Mouse (Mus musculus): ENCODE measurements around the gene Cse1l. TPM values are rescaled to one million over a fixed set of nuclear protein-coding genes. Genes with fewer than 3 reads are reported as not detected.

Cse1l gene
- polyA plus RNA-seq (2016; fragmentation: Nextera tagmentation; extraction: Ambion mirVana), result 213 and 222 TPM in 2 replicates

GRCm38 (mm10) chr2:166905711-166906522, at the start of gene Cse1l:
TSS of gene Cse1l (plus strand) at chr2:166906040.
- Histone ChIP-seq H3K4me3 (peak within 1 kb of the TSS; percentile 94), H3K27ac (replicated peaks) (peak within 1 kb of the TSS; percentile 99), H3K9me3 (no peaks in the 10 kb centered on the region), H3K36me3 (replicated peaks) (peaks cover 29% of the 10 kb centered on the region), H3K27me3 (replicated peaks; ENCODE audit: low read depth, poor library complexity, severe bottlenecking) (no peaks in the 10 kb centered on the region), H3K4me1 (peaks cover 15% of the 10 kb centered on the region)
- WGBS, result under 1% methylated on average over 80 of the region's 80 CpGs
- peak; percentile 99 for DNase-seq (ENCODE audit: low spot score)

DNA sequence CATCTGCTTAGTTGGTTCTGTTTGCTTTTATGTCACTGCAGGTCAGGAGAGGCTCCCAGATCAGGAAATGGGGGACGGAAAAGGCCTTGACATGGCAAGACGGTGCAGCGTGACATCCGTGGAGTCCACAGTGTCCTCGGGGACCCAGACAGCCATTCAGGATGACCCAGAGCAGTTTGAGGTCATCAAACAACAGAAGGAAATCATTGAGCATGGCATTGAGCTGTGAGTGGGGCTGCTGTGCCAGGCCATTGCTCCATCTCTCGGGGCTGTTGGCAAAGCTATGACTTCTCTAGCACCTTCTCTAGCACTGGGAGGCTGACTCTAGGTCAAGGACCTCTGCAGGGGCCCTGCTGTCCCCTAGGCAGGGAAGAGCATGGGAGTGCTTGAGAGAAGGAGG, 49.5 kb upstream of the Cse1l start:
- Histone ChIP-seq H3K36me3 (replicated peaks) (peaks cover 92% of the 10 kb centered on the region), H3K4me1 (no peaks in the 10 kb centered on the region), H3K27ac (replicated peaks) (no peak overlapping the region), H3K4me3 (no peak overlapping the region), H3K27me3 (replicated peaks; ENCODE audit: low read depth, poor library complexity, severe bottlenecking) (no peaks in the 10 kb centered on the region), H3K9me3 (peaks cover 6% of the 10 kb centered on the region)
- 73% methylated on average over 6 of the region's 6 CpGs for WGBS
- DNase-seq (ENCODE audit: low spot score), result no peak

- no peaks in the 10 kb centered on the region for H3K4me1 ChIP-seq
- no peak overlapping the region for H3K27ac ChIP-seq (replicated peaks)
- DNase-seq (ENCODE audit: low spot score), result no peak
- no peaks in the 10 kb centered on the region for H3K27me3 ChIP-seq (replicated peaks; ENCODE audit: low read depth, poor library complexity, severe bottlenecking)
- 89% methylated on average over 2 of the region's 2 CpGs for WGBS
- H3K4me3 ChIP-seq, result no peak overlapping the region
- H3K9me3 ChIP-seq, result peaks cover 3% of the 10 kb centered on the region
- H3K36me3 ChIP-seq (replicated peaks), result peaks cover 92% of the 10 kb centered on the region
Observed at GRCm38 (mm10) chr2:166857118-166857517, 48.7 kb upstream of the Cse1l start.

DNA sequence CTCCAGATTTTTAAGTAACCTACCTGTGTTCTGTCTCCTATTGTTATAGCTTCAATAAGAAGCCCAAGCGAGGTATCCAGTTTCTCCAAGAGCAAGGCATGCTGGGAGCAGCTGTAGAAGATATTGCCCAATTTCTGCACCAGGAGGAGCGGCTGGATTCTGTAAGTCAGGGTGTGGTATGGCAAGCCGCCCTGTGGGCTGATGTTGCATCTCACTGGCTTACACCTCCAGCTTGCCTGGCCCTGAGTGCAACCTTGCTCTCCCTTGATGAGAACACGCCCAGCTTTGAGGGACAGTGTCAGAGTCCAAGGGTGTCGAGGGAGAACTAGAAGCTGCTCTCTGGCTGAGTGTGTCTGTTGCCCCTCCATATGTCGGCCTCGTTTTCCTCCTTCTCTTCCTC, 46.6 kb upstream of the Cse1l start:
- no peak overlapping the region for H3K4me3 ChIP-seq
- peaks cover 85% of the 10 kb centered on the region for H3K36me3 ChIP-seq (replicated peaks)
- H3K9me3 ChIP-seq, result no peaks in the 10 kb centered on the region
- no peak for DNase-seq (ENCODE audit: low spot score)
- H3K4me1 ChIP-seq, result no peaks in the 10 kb centered on the region
- no peak overlapping the region for H3K27ac ChIP-seq (replicated peaks)
- WGBS, result 92% methylated on average over 7 of the region's 7 CpGs
- H3K27me3 ChIP-seq (replicated peaks; ENCODE audit: low read depth, poor library complexity, severe bottlenecking), result no peaks in the 10 kb centered on the region

DNA sequence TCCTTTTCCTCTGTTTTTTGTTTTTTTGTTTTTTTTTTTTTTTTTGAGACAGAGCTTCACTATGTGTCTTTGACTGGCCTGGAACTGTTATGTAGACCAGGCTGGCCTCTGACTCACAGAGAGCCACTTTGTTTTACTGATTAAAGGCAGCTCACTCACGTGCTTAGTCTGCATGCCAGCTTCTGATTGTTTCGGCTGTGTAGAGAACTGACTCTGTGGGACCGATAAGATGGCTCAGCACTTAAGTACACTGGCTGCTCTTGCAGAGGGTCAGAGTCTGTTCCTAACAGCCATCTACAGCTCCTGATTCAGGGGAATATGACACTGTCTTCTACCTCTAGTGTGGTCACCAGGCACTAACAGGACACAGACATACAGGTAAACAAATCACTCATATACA, 43.3 kb upstream of the Cse1l start:
- 65% methylated on average over 3 of the region's 3 CpGs for whole genome bisulfite sequencing
- DNase-seq (ENCODE audit: low spot score), result no peak
- H3K27me3 ChIP-seq (replicated peaks; ENCODE audit: low read depth, poor library complexity, severe bottlenecking), result no peaks in the 10 kb centered on the region
- no peak overlapping the region for H3K4me3 ChIP-seq
- H3K27ac ChIP-seq (replicated peaks), result no peak overlapping the region
- peaks cover 87% of the 10 kb centered on the region for H3K36me3 ChIP-seq (replicated peaks)
- no peaks in the 10 kb centered on the region for H3K4me1 ChIP-seq
- H3K9me3 ChIP-seq, result no peaks in the 10 kb centered on the region

GRCm38 (mm10) chr2:166865476-166865875, 40.4 kb upstream of the Cse1l start:
- Histone ChIP-seq H3K27ac (replicated peaks) (no peak overlapping the region), H3K27me3 (replicated peaks; ENCODE audit: low read depth, poor library complexity, severe bottlenecking) (no peaks in the 10 kb centered on the region), H3K9me3 (no peaks in the 10 kb centered on the region), H3K4me3 (no peak overlapping the region), H3K4me1 (no peaks in the 10 kb centered on the region), H3K36me3 (replicated peaks) (peaks cover 84% of the 10 kb centered on the region)
- DNase-seq (ENCODE audit: low spot score), result no peak
- 87% methylated on average over 10 of the region's 10 CpGs for WGBS

DNA sequence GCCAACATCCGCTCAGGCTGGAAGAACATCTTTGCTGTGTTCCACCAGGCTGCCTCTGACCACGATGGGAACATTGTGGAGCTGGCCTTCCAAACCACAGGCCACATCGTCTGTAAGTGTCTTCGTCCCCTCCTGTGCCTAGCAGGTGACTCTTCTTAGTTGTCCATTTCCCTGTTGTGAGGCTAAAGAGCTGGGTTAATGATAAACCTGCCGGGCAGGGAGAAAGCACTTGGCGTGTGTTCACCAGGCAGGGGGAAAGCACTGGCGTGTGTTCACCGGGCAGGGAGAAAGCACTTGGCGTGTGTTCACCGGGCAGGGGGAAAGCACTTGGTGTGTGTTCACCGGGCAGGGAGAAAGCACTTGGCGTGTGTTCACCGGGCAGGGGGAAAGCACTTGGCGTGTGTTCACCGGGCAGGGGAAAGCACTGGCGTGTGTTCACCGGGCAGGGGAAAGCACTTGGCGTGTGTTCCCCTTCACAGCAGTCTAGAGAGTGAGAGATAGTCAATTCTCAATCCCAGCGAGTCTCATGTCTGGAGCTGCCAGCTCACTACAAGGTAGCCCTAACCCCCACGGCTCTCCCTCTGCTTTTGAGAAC, 35.5 kb upstream of the Cse1l start:
- H3K4me1 ChIP-seq, result no peaks in the 10 kb centered on the region
- no peak overlapping the region for H3K27ac ChIP-seq (replicated peaks)
- peaks cover 89% of the 10 kb centered on the region for H3K36me3 ChIP-seq (replicated peaks)
- H3K9me3 ChIP-seq, result no peaks in the 10 kb centered on the region
- no peaks in the 10 kb centered on the region for H3K27me3 ChIP-seq (replicated peaks; ENCODE audit: low read depth, poor library complexity, severe bottlenecking)
- no peak overlapping the region for H3K4me3 ChIP-seq
- no peak for DNase-seq (ENCODE audit: low spot score)
- 93% methylated on average over 20 of the region's 20 CpGs for WGBS

DNA sequence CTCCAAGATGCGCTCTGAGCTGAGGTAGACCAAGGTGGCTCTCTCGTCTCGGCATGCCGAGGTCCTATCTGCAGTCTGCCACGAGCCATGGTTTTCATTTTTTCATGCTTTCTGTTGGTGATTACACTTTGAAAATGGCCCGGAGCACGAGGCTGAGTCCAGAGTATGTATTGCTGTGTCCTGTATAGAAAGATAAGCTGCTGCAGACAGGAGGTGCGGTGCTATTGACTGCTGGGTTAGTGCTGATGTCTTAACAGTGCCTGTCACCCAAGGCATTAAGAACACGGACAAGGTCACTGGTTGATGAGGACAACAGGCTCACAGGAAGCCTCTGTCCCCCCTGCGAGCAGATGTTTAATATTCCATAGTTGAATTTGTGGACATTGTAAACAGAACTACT, 34.9 kb upstream of the Cse1l start:
- H3K4me3 ChIP-seq, result no peak overlapping the region
- 92% methylated on average over 10 of the region's 10 CpGs for WGBS
- peaks cover 86% of the 10 kb centered on the region for H3K36me3 ChIP-seq (replicated peaks)
- no peak overlapping the region for H3K27ac ChIP-seq (replicated peaks)
- no peaks in the 10 kb centered on the region for H3K27me3 ChIP-seq (replicated peaks; ENCODE audit: low read depth, poor library complexity, severe bottlenecking)
- no peaks in the 10 kb centered on the region for H3K9me3 ChIP-seq
- no peaks in the 10 kb centered on the region for H3K4me1 ChIP-seq
- no peak for DNase-seq (ENCODE audit: low spot score)

DNA sequence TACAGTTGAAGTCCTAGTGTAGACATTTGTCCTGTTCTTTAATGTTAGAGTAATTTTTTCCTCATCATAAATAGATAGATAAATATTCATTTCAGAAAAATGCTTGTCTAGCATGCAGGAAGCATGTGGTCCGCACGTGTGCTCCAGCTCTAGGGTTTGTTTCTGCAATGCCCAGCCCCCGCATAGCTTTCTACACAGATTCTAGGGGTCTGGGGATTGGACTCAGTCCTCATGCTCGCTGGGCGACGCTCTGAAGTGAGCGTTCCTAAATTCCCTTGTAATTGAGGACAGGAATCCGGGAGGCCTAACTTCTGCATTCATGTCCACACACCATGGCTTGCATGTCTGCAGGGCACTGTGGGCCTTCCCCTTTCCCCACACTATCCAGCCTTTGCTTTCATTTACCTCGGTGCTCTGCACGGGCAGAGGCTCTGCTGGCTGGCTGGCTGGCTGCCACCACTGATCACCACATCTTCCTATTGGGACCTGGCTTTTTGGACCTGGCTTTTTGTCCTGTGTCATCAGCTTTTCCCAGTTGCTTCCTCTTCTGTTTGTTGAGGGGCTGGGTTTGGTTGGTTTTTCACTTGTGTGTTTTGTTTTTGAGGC, 31.1 kb upstream of the Cse1l start:
- Histone ChIP-seq H3K9me3 (no peaks in the 10 kb centered on the region), H3K27ac (replicated peaks) (no peak overlapping the region), H3K4me1 (no peaks in the 10 kb centered on the region), H3K36me3 (replicated peaks) (peaks cover 83% of the 10 kb centered on the region), H3K27me3 (replicated peaks; ENCODE audit: low read depth, poor library complexity, severe bottlenecking) (no peaks in the 10 kb centered on the region), H3K4me3 (no peak overlapping the region)
- peak; percentile 12 for DNase-seq (ENCODE audit: low spot score)
- WGBS, result 73% methylated on average over 10 of the region's 10 CpGs

DNA sequence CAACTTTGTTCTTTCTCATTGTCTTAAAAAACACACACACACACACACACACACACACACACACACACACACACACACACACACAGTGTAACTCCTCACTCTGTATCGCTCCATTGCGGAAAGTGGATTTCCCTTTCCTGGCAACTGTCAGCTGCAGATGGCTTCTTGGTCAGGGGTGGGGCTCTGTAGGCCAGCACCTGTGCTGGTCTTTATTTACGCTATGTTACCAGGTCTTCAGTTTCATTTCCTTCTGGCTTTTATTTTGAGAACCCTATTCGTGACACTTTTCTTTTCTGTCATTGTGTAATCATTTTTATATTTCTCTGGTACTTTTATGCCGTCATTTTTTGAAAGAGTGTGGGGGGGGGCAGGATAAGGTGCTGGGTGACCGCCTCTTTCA, 30.3 kb upstream of the Cse1l start:
- H3K4me3 ChIP-seq, result no peak overlapping the region
- 92% methylated on average over 6 of the region's 6 CpGs for WGBS
- no peak overlapping the region for H3K27ac ChIP-seq (replicated peaks)
- no peak for DNase-seq (ENCODE audit: low spot score)
- H3K9me3 ChIP-seq, result no peaks in the 10 kb centered on the region
- no peaks in the 10 kb centered on the region for H3K4me1 ChIP-seq
- peaks cover 75% of the 10 kb centered on the region for H3K36me3 ChIP-seq (replicated peaks)
- H3K27me3 ChIP-seq (replicated peaks; ENCODE audit: low read depth, poor library complexity, severe bottlenecking), result no peaks in the 10 kb centered on the region

GRCm38 (mm10) chr2:166876331-166876730, 29.5 kb upstream of the Cse1l start:
- DNase-seq (ENCODE audit: low spot score), result no peak
- no peak overlapping the region for H3K27ac ChIP-seq (replicated peaks)
- H3K9me3 ChIP-seq, result no peaks in the 10 kb centered on the region
- no peak overlapping the region for H3K4me3 ChIP-seq
- H3K4me1 ChIP-seq, result no peaks in the 10 kb centered on the region
- no peaks in the 10 kb centered on the region for H3K27me3 ChIP-seq (replicated peaks; ENCODE audit: low read depth, poor library complexity, severe bottlenecking)
- H3K36me3 ChIP-seq (replicated peaks), result peaks cover 71% of the 10 kb centered on the region
- 90% methylated on average over 10 of the region's 10 CpGs for WGBS

GRCm38 (mm10) chr2:166885066-166885465, 20.8 kb upstream of the Cse1l start:
- Histone ChIP-seq H3K27ac (replicated peaks) (no peak overlapping the region), H3K27me3 (replicated peaks; ENCODE audit: low read depth, poor library complexity, severe bottlenecking) (no peaks in the 10 kb centered on the region), H3K9me3 (no peaks in the 10 kb centered on the region), H3K36me3 (replicated peaks) (peaks cover 30% of the 10 kb centered on the region), H3K4me3 (no peak overlapping the region), H3K4me1 (peaks cover 3% of the 10 kb centered on the region)
- DNase-seq (ENCODE audit: low spot score), result no peak
- WGBS, result 89% methylated on average over 7 of the region's 7 CpGs

GRCm38 (mm10) chr2:166885619-166886018, 20.2 kb upstream of the Cse1l start:
- Histone ChIP-seq H3K27me3 (replicated peaks; ENCODE audit: low read depth, poor library complexity, severe bottlenecking) (no peaks in the 10 kb centered on the region), H3K27ac (replicated peaks) (peak overlapping the region; percentile 24; the same call in 1 of the 2 replicates), H3K9me3 (no peaks in the 10 kb centered on the region), H3K4me3 (no peak overlapping the region), H3K36me3 (replicated peaks) (peaks cover 35% of the 10 kb centered on the region), H3K4me1 (peaks cover 3% of the 10 kb centered on the region)
- no peak for DNase-seq (ENCODE audit: low spot score)
- 72% methylated on average over 10 of the region's 10 CpGs for WGBS
